Mouse (Mus musculus): Measurements from ENCODE around the gene Srxn1. TPM values are rescaled to one million over a fixed set of nuclear protein-coding genes. Genes with fewer than 3 reads are reported as not detected.

Srxn1 gene
- polyA plus RNA-seq, 1 experiment from 2014 or later = 11.1 TPM

Other genes starting within 250 kb of the Srxn1 start
- 0.13 TPM in 1 of 2 replicates, not detected in the other for gene Angpt4, start 194.3 kb upstream of the Srxn1 start, polyA plus RNA-seq (2015; fragmentation: Nextera tagmentation; extraction: Ambion mirVana)
- gene Fam110a, start 125.3 kb upstream of the Srxn1 start, polyA plus RNA-seq (2015; fragmentation: Nextera tagmentation; extraction: Ambion mirVana) = 9.8 and 10.1 TPM in 2 replicates
- gene Slc52a3, start 109.0 kb upstream of the Srxn1 start, polyA plus RNA-seq (2015; fragmentation: Nextera tagmentation; extraction: Ambion mirVana) = 1.1 and 1.3 TPM in 2 replicates
- gene Scrt2, start 24.0 kb upstream of the Srxn1 start, polyA plus RNA-seq (2015; fragmentation: Nextera tagmentation; extraction: Ambion mirVana) = not detected in 2 replicates
- gene Tcf15, start 38.0 kb downstream of the Srxn1 start, polyA plus RNA-seq (2015; fragmentation: Nextera tagmentation; extraction: Ambion mirVana) = 0.50 and 0.51 TPM in 2 replicates
- gene Csnk2a1, start 121.3 kb downstream of the Srxn1 start, polyA plus RNA-seq (2015; fragmentation: Nextera tagmentation; extraction: Ambion mirVana) = 29.7 and 34.8 TPM in 2 replicates
- gene Tbc1d20, start 188.3 kb downstream of the Srxn1 start, polyA plus RNA-seq (2015; fragmentation: Nextera tagmentation; extraction: Ambion mirVana) = 10.7 and 12.3 TPM in 2 replicates
- gene Rbck1, start 227.1 kb downstream of the Srxn1 start, polyA plus RNA-seq (2015; fragmentation: Nextera tagmentation; extraction: Ambion mirVana) = 41.4 and 46.1 TPM in 2 replicates
- 3.8 and 4.4 TPM in 2 replicates for gene Trib3, start 238.5 kb downstream of the Srxn1 start, polyA plus RNA-seq (2015; fragmentation: Nextera tagmentation; extraction: Ambion mirVana)